Mouse (Mus musculus) lung, postnatal 0 days (tissue): Measurements from ENCODE around the gene Nr1i3.

Experiments
- CTCF ChIP-seq: IDR thresholded peaks from 2 replicates; pipeline ENCODE4 v1.5.1; 2016; ENCODE audit warnings: antibody characterized with exemption, mild to moderate bottlenecking
- EP300 ChIP-seq: IDR thresholded peaks from 2 replicates; pipeline ENCODE4 v1.6.1; 2016; ENCODE audit warnings: antibody characterized with exemption, mild to moderate bottlenecking, control low read depth

DNA sequence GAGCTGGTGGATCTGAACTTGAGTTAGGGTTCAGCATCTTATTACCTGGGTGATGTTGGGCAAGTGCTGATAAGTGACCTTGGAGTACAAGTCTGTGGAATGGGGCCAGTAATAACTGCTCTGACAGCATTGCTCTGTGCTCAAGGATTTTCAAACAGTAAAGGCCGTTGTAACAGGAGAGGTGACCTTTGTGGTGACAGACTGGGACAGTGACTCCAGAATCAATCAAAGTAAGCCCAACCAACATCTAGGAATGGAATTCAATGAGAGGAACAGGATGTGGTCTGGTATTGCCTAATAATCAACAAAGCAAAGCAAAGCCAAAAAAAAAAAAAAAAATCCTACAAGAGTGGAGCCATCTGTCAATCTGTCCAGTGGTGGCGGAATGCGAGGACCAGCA, 46.5 kb downstream of the Nr1i3 start:
- TF ChIP-seq EP300 (peak; percentile 59; the same call in 1 of the 2 replicates), CTCF (no peak)
